Mouse (Mus musculus): ENCODE data around the gene Epgn. TPM values are rescaled to one million over a fixed set of nuclear protein-coding genes. Genes with fewer than 3 reads are reported as not detected.

The Epgn gene
- total RNA-seq, 2 experiments from 2014 or later = 0.36 to 0.44 TPM

Other genes starting within 250 kb of the Epgn start
- not detected for gene Cxcl3, start 241.4 kb upstream of the Epgn start, total RNA-seq (2021)
- not detected for gene Cxcl15, start 232.9 kb upstream of the Epgn start, total RNA-seq (2021)
- gene Cxcl1, start 136.2 kb upstream of the Epgn start, total RNA-seq (2021) = under 1 TPM; 0.55 to 0.64 TPM
- gene Cxcl2, start 123.6 kb upstream of the Epgn start, total RNA-seq (2021) = not detected
- gene Mthfd2l, start 96.3 kb upstream of the Epgn start, total RNA-seq (2021) = 10 to 100 TPM; 10.3 to 12.6 TPM
- under 1 TPM in 1 of 2 experiments, not detected in 1; 0.06 TPM for gene Ereg, start 47.2 kb downstream of the Epgn start, total RNA-seq (2021)
- not detected for gene Areg, start 112.1 kb downstream of the Epgn start, total RNA-seq (2021)

All from heart, postnatal 25 days (tissue).